Mouse (Mus musculus) left cerebral cortex, postnatal 36 days (tissue): Measurements from ENCODE around the gene Gm17174. TPM values are rescaled to one million over a fixed set of nuclear protein-coding genes. Genes with fewer than 3 reads are reported as not detected.
A peak's percentile ranks its signal among the peaks of the same experiment; 100 is the strongest.
"Not testable (repeated sequence)": the region's sequence is repeated elsewhere in the genome, so short reads cannot be mapped to it uniquely, and the experiment has no call there.

Experiments
- DNase-seq, 2 experiments: peaks; one replicate each; pipeline ENCODE4 v3.0.0; 2021 to 2022; ENCODE audit warnings: low spot score in 2 of 2, mixed read lengths in 1 of 2
- intact Hi-C: fragments of 180-260 bp; cut with DNase I; formaldehyde crosslinking; loops from one replicate; pipeline ENCODE4 v1.15.1; 2025
- total RNA-seq, 2 experiments: library from RNA; stranded (reverse); gene quantifications; 2 replicates each; pipeline ENCODE4 v1.2.3; 2021

Gene Gm17174
- total RNA-seq = not detected

GRCm38 (mm10) chr14:51592039-51592438 lies at the start of gene Gm17174:
Gene Gm17174, minus strand, starts transcription at chr14:51592139.
- intact Hi-C loops = not testable (repeated sequence)

GRCm38 (mm10) chr14:51635566-51635965 lies 43.6 kb upstream of the Gm17174 start, which contains the start of gene Gm4181:
Gene Gm4181, minus strand, starts transcription at chr14:51635666.
- DNase-seq, intact Hi-C loops: not testable (repeated sequence)

More at GRCm38 (mm10) chr14:51592039-51592438, at the start of gene Gm17174:
- DNase-seq = not testable (repeated sequence)

- DNase-seq = peak; percentile 6 to 20
- intact Hi-C loops = not testable (repeated sequence)
Observed at GRCm38 (mm10) chr14:51632426-51632825, 40.5 kb upstream of the Gm17174 start.

- DNase-seq = no peak
- intact Hi-C loops = no loop called here
Observed at GRCm38 (mm10) chr14:51611210-51611609, 19.3 kb upstream of the Gm17174 start, which contains the start of gene Gm17078. Gene Gm17078, minus strand, starts transcription at chr14:51611310.

GRCm38 (mm10) chr14:51573963-51574362 lies 18.0 kb downstream of the Gm17174 start, which contains the start of gene Gm17175:
Gene Gm17175, minus strand, starts transcription at chr14:51574063.
- DNase-seq, intact Hi-C loops: not testable (repeated sequence)

GRCm38 (mm10) chr14:51552490-51552889 lies 39.4 kb downstream of the Gm17174 start, which contains the start of gene Gm5622:
Gene Gm5622, plus strand, starts transcription at chr14:51552790.
- intact Hi-C loops = no loop called here
- no peak for DNase-seq

Other genes with a start within 250 kb of the Gm17174 start
- not detected for gene Gm7247, start 230.4 kb downstream of the Gm17174 start, total RNA-seq
- gene Vmn2r88, start 181.3 kb downstream of the Gm17174 start, total RNA-seq = not detected
- not detected for gene Vmn2r89, start 140.3 kb downstream of the Gm17174 start, total RNA-seq
- gene Gm5622, start 39.3 kb downstream of the Gm17174 start, total RNA-seq = not detected
- gene Gm17175, start 18.1 kb downstream of the Gm17174 start, total RNA-seq = not detected
- not detected for gene Gm17078, start 19.2 kb upstream of the Gm17174 start, total RNA-seq
- gene Gm4181, start 43.5 kb upstream of the Gm17174 start, total RNA-seq = not detected
- gene Gm17079, start 103.3 kb upstream of the Gm17174 start, total RNA-seq = not detected
- gene Gm5800, start 125.0 kb upstream of the Gm17174 start, total RNA-seq = not detected
- gene Ang4, start 181.5 kb upstream of the Gm17174 start, total RNA-seq = not detected
- not detected for gene AY358078, start 207.9 kb upstream of the Gm17174 start, total RNA-seq